Mouse (Mus musculus): ENCODE measurements around the gene Eef1a2. TPM values are rescaled to one million over a fixed set of nuclear protein-coding genes. Genes with fewer than 3 reads are reported as not detected.
"Not testable (repeated sequence)": the region's sequence is repeated elsewhere in the genome, so short reads cannot be mapped to it uniquely, and the experiment has no call there.

The Eef1a2 gene
- not detected for total RNA-seq (2018; cell fraction: chromatin; rRNA removed)
- under 1 TPM in 6 of 26 experiments, not detected in 20; 0.04 to 0.10 (median 0.09) TPM for total RNA-seq (2018; cell fraction: cytosol; rRNA removed)
- not detected for total RNA-seq (2018; cell fraction: nucleus; rRNA removed)
- 0.23 to 0.38 TPM in 2 of 3 replicates, not detected in the other for polyA plus RNA-seq (2018)

- H3K27ac ChIP-seq: no peak within 1 kb of the TSS
- no peaks in the 10 kb centered on the region for H3K36me3 ChIP-seq (ENCODE audit: inconsistent target)
- H3K4me3 ChIP-seq (ENCODE audit: inconsistent target): no peak within 1 kb of the TSS
- H3K79me2 ChIP-seq (ENCODE audit: inconsistent target): no peaks in the 10 kb centered on the region
- WGBS (ENCODE audit: missing documents): 14% methylated on average over 47 of the region's 55 CpGs
These were observed at the start of gene Eef1a2 for GRCm38 (mm10) chr2:181156248-181157121. Gene Eef1a2 (minus strand): TSS chr2:181157014.

- WGBS (ENCODE audit: missing documents): 93% methylated on average over 9 of the region's 9 CpGs
- Histone ChIP-seq H3K27ac (no peak overlapping the region), H3K4me3 (ENCODE audit: inconsistent target) (no peak overlapping the region)
These were observed 49.3 kb upstream of the Eef1a2 start for GRCm38 (mm10) chr2:181206118-181206517.

GRCm38 (mm10) chr2:181205678-181206077 is 48.9 kb upstream of the Eef1a2 start:
- WGBS (ENCODE audit: missing documents): 90% methylated on average over 5 of the region's 5 CpGs
- no peak overlapping the region for H3K4me3 ChIP-seq (ENCODE audit: inconsistent target)

More at GRCm38 (mm10) chr2:181206118-181206517, 49.3 kb upstream of the Eef1a2 start:
- no peaks in the 10 kb centered on the region for H3K36me3 ChIP-seq (ENCODE audit: inconsistent target)
- H3K79me2 ChIP-seq (ENCODE audit: inconsistent target): no peaks in the 10 kb centered on the region

GRCm38 (mm10) chr2:181202886-181203285 is 46.1 kb upstream of the Eef1a2 start:
- Histone ChIP-seq H3K4me3 (ENCODE audit: inconsistent target) (no peak overlapping the region), H3K79me2 (ENCODE audit: inconsistent target) (no peaks in the 10 kb centered on the region), H3K36me3 (ENCODE audit: inconsistent target) (no peaks in the 10 kb centered on the region), H3K27ac (no peak overlapping the region)
- 71% methylated on average over 5 of the region's 6 CpGs for WGBS (ENCODE audit: missing documents)

More at GRCm38 (mm10) chr2:181205678-181206077, 48.9 kb upstream of the Eef1a2 start:
- H3K36me3 ChIP-seq (ENCODE audit: inconsistent target): no peaks in the 10 kb centered on the region
- no peaks in the 10 kb centered on the region for H3K79me2 ChIP-seq (ENCODE audit: inconsistent target)
- no peak overlapping the region for H3K27ac ChIP-seq

- no peaks in the 10 kb centered on the region for H3K36me3 ChIP-seq (ENCODE audit: inconsistent target)
- WGBS (ENCODE audit: missing documents): 97% methylated on average over 3 of the region's 3 CpGs
- H3K79me2 ChIP-seq (ENCODE audit: inconsistent target): no peaks in the 10 kb centered on the region
- H3K4me3 ChIP-seq (ENCODE audit: inconsistent target): no peak within 1 kb of the TSS
- H3K27ac ChIP-seq: no peak within 1 kb of the TSS
These were observed 45.6 kb upstream of the Eef1a2 start, which contains the start of gene Ptk6 for GRCm38 (mm10) chr2:181202422-181202821. Gene Ptk6 (minus strand): TSS chr2:181202789.

- no peaks in the 10 kb centered on the region for H3K79me2 ChIP-seq (ENCODE audit: inconsistent target)
- H3K27ac ChIP-seq: no peak overlapping the region
- no peaks in the 10 kb centered on the region for H3K36me3 ChIP-seq (ENCODE audit: inconsistent target)
- 78% methylated on average over 3 of the region's 3 CpGs for WGBS (ENCODE audit: missing documents)
- H3K4me3 ChIP-seq (ENCODE audit: inconsistent target): no peak overlapping the region
These were observed 44.8 kb upstream of the Eef1a2 start for GRCm38 (mm10) chr2:181201606-181202005.

- WGBS (ENCODE audit: missing documents): 95% methylated on average over 4 of the region's 4 CpGs
- Histone ChIP-seq H3K27ac (no peak overlapping the region), H3K79me2 (ENCODE audit: inconsistent target) (no peaks in the 10 kb centered on the region), H3K4me3 (ENCODE audit: inconsistent target) (no peak overlapping the region), H3K36me3 (ENCODE audit: inconsistent target) (no peaks in the 10 kb centered on the region)
These were observed 40.0 kb upstream of the Eef1a2 start for GRCm38 (mm10) chr2:181196628-181197300.

GRCm38 (mm10) chr2:181193044-181193443 is 36.2 kb upstream of the Eef1a2 start:
- 0% methylated on average over 3 of the region's 3 CpGs for WGBS (ENCODE audit: missing documents)
- H3K4me3 ChIP-seq (ENCODE audit: inconsistent target): no peak overlapping the region
- no peaks in the 10 kb centered on the region for H3K36me3 ChIP-seq (ENCODE audit: inconsistent target)
- peak overlapping the region; percentile 68 for H3K27ac ChIP-seq
- H3K79me2 ChIP-seq (ENCODE audit: inconsistent target): no peaks in the 10 kb centered on the region

GRCm38 (mm10) chr2:181191936-181192335 is 35.1 kb upstream of the Eef1a2 start:
- H3K4me3 ChIP-seq (ENCODE audit: inconsistent target): no peak overlapping the region
- no peaks in the 10 kb centered on the region for H3K79me2 ChIP-seq (ENCODE audit: inconsistent target)
- no peaks in the 10 kb centered on the region for H3K36me3 ChIP-seq (ENCODE audit: inconsistent target)
- H3K27ac ChIP-seq: 0 out of 2 replicates have a peak overlapping the region, but pooled peaks have one; percentile 68
- WGBS (ENCODE audit: missing documents): 88% methylated on average over 4 of the region's 4 CpGs

GRCm38 (mm10) chr2:181191385-181191784 is 34.6 kb upstream of the Eef1a2 start:
- H3K4me3 ChIP-seq (ENCODE audit: inconsistent target); H3K27ac ChIP-seq; H3K36me3 ChIP-seq (ENCODE audit: inconsistent target); H3K79me2 ChIP-seq (ENCODE audit: inconsistent target): not testable (repeated sequence)
- WGBS (ENCODE audit: missing documents): 91% methylated on average over 3 of the region's 4 CpGs

- Histone ChIP-seq H3K79me2 (ENCODE audit: inconsistent target) (no peaks in the 10 kb centered on the region), H3K36me3 (ENCODE audit: inconsistent target) (no peaks in the 10 kb centered on the region), H3K27ac (peak overlapping the region; percentile 74; the same call in 1 of the 2 replicates), H3K4me3 (ENCODE audit: inconsistent target) (no peak overlapping the region)
- 82% methylated on average over 1 of the region's 1 CpGs for WGBS (ENCODE audit: missing documents)
These were observed 32.5 kb upstream of the Eef1a2 start for GRCm38 (mm10) chr2:181189321-181189720.

- Histone ChIP-seq H3K36me3 (ENCODE audit: inconsistent target) (no peaks in the 10 kb centered on the region), H3K79me2 (ENCODE audit: inconsistent target) (no peaks in the 10 kb centered on the region), H3K4me3 (ENCODE audit: inconsistent target) (peak overlapping the region; percentile 57), H3K27ac (peak overlapping the region; percentile 74)
- WGBS (ENCODE audit: missing documents): 52% methylated on average over 2 of the region's 2 CpGs
These were observed 31.9 kb upstream of the Eef1a2 start for GRCm38 (mm10) chr2:181188681-181189080.

GRCm38 (mm10) chr2:181187121-181188000 is 30.5 kb upstream of the Eef1a2 start, which contains the start of gene Ppdpf:
Gene Ppdpf (plus strand): TSS chr2:181187247.
- under 1% methylated on average over 58 of the region's 64 CpGs for WGBS (ENCODE audit: missing documents)
- peak within 1 kb of the TSS; percentile 57 for H3K4me3 ChIP-seq (ENCODE audit: inconsistent target)
- H3K36me3 ChIP-seq (ENCODE audit: inconsistent target): no peaks in the 10 kb centered on the region
- H3K27ac ChIP-seq: peak within 1 kb of the TSS; percentile 74
- no peaks in the 10 kb centered on the region for H3K79me2 ChIP-seq (ENCODE audit: inconsistent target)

GRCm38 (mm10) chr2:181186635-181187034 is 29.8 kb upstream of the Eef1a2 start:
- WGBS (ENCODE audit: missing documents): under 1% methylated on average over 14 of the region's 14 CpGs

More at GRCm38 (mm10) chr2:181186635-181187034, 29.8 kb upstream of the Eef1a2 start:
- H3K36me3 ChIP-seq (ENCODE audit: inconsistent target): no peaks in the 10 kb centered on the region
- H3K4me3 ChIP-seq (ENCODE audit: inconsistent target): peak overlapping the region; percentile 57
- H3K27ac ChIP-seq: peak overlapping the region; percentile 74
- no peaks in the 10 kb centered on the region for H3K79me2 ChIP-seq (ENCODE audit: inconsistent target)

Measured in macrophage (primary cell).